Mouse (Mus musculus) monocyte, adult 5-6 weeks (primary cell): ENCODE measurements around the gene Sox1. TPM values are rescaled to one million over a fixed set of nuclear protein-coding genes. Genes with fewer than 3 reads are reported as not detected.

Experiments
- ATAC-seq: fragments of 153-309, 156-312 bp; replicated peaks from 2 replicates; pipeline ENCODE4 v1.8.0; 2017; ENCODE audit warnings: mild to moderate bottlenecking; ENCODE audit not compliant: low TSS enrichment, insufficient number of reproducible peaks, severe bottlenecking, poor library complexity, low FRiP score
- total RNA-seq: library from RNA; stranded (forward); fragments of 200-1000, 200-491, 200-594 nt; gene quantifications from 3 replicates; pipeline ENCODE4 v1.2.3, GENCODE M21; 2017

Gene Sox1
- total RNA-seq, 1 experiment from 2014 or later = not detected

DNA sequence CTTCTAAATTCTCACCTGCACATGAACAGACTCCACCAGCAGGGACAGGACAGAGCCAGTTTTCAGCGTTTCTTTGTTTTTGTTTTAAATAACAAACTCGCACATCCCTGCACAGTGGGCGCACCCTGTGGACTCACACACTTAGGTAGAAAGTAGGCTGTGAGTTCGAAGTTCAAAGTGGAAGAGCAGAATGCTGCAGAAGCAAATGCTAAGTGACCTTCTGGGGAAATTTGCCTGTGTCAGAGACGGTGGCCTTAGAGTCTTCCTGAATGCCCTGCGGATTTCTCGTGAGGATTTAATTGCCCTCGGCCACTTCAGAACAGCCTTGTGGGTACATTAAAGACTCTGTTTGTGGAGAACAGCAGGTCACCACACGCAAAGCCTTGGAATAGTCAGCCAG lies 7.6 kb downstream of the Sox1 start:
- no peak for ATAC-seq

DNA sequence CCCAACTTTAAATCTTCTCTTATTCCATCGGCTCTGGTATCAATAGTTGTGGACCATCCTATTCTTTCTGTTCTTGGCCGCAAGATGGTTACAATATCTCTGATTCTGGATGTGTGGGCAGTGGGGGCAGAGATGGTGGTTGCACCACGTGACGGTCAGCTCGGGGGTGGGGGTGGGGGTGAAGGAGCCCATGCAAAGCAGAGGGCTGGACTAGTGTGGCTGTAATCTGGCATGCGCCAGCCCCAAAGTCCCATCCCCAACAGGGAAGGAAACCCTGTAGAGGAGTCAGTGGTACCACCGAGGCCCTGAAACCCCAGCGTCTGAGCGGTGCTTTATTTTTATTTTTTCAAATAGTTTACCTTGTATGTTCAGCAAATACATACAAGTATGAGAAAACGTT lies 12.9 kb downstream of the Sox1 start:
- ATAC-seq = no peak

DNA sequence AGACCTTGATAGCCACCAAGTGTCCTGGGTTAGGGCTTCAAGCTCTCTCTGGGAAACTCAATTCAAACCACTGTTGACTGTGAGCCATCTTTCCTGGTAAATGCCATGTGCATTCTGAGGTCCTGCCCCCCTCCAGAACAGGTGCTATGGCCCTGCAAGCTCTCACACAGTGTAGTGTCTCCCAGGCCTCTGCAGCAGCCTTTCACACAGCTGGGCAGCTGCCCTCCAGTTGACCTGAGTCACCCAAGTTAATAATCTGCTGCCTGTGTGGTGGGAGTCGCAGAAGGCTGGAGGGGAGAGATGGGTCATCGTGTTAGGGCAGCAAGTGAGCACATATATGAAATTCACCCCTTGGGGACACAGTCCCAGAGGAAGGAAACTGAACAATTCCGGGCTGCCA lies 14.9 kb downstream of the Sox1 start:
- ATAC-seq = no peak

DNA sequence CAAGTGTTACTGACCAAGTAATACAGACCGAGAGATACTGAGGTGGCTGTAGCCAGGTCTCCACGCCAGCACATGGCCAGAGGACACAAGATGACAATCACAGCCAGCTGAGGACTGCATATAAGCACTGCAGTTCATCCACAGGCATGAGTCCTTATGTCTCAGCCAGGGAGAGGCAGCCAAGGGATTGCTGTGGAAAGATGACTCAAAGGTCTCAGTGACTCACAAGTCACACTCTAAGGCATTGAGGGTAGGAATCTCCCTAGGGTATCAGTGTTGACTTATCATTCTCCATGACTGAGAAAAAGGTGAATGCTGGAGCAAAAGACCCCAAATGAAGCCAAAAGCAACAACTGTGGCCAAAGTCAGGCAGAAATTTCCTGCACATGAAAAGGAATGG lies 22.0 kb downstream of the Sox1 start:
- no peak for ATAC-seq

- no peak for ATAC-seq
Observed at GRCm38 (mm10) chr8:12420537-12420936, 25.4 kb downstream of the Sox1 start.

DNA sequence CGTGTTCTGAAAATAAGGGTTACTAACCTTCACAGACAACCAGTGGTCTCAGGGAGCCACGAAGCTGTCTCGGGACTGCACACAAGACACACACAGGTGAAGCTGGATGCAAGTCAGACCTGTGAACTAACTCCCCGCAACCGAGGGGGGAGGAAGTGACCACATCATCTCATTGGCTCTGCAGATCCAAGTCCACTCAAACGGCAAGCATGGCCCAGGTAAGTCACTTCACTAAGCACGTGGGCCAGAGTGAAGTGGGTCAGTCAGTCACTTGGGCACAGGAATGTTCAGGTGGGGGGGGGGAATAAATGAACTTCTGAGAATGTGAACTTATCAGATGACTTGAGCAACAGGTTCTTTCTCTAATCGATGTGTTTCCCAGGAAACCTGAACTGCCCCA lies 30.8 kb downstream of the Sox1 start:
- no peak for ATAC-seq

DNA sequence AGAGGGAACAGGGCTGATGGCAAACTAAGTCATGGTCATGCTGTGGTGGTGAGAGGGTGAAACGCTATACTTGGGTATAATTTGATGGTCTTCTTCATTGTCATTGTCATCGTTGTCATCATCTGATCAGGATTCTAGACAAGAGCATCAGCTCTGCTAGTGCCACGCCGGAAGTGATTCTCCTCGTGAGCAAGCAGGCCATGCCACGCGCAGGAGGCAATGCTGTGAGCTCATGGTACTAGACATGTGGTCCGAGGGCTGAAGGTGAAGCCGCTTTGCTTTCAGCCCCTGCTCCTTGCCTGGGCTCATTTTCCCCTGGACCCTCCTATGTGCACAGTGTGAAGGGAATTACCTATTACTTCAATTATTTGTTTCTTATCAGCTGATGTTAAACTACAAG lies 32.3 kb downstream of the Sox1 start:
- no peak for ATAC-seq

GRCm38 (mm10) chr8:12427886-12428799 lies 33.0 kb downstream of the Sox1 start:
- no peak for ATAC-seq

DNA sequence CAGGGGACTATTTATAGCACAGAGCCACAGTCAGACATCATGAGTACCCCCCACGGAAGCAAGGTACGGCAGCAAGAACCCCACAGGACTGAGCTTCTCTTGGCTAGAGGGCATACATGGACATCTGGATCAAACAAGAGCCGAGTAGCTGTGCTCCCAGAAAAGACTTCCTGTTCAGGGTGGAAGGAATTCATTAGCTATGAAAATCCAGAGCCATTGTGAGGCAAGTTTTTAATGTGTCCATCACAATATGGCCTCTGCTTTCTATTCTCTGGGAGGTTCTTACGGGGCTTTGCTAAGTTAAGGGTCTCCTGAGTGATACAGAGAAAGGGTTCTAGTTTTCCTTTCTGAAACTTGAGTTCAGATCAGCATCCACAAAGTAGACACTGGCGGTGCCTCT lies 33.8 kb downstream of the Sox1 start:
- ATAC-seq = no peak

- no peak for ATAC-seq
Observed at GRCm38 (mm10) chr8:12429601-12430172, 34.6 kb downstream of the Sox1 start.

DNA sequence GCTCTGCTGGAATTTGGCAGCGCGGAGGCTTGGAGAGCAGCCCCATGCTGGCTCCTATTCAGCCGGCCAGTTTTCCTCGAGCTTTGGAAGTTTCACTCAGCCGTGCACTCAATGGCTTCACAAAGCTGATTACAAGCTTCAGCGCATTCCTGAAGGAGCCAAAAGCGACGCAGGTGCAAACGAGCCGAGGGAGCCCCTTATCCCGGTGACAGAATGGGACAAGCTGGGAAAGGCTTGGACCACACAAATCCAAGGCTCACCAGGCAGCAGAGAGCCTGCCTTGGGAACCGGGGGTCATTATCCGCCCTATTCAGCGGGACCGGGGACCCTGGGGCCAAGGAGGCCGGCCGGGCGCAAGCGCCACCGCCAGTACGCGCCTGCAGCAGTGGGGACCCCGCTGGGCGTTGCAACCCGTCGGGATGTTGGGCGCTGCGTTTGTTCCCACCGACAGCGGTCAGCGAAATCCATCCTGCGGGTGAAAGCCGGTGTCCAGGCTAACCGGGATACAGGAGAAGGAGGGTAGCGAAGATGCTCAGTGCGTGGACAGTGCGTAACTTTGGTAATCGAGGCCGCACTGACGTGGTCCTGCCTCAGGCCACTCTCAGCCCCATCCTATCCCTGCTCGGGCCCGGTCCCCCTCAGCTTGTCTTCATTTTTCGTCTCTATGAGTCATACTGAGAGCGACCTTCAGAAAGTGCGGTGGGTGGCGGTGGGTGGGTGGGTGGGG lies 35.2 kb downstream of the Sox1 start:
- ATAC-seq = no peak

GRCm38 (mm10) chr8:12430900-12431737 lies 36.0 kb downstream of the Sox1 start:
- ATAC-seq = no peak

DNA sequence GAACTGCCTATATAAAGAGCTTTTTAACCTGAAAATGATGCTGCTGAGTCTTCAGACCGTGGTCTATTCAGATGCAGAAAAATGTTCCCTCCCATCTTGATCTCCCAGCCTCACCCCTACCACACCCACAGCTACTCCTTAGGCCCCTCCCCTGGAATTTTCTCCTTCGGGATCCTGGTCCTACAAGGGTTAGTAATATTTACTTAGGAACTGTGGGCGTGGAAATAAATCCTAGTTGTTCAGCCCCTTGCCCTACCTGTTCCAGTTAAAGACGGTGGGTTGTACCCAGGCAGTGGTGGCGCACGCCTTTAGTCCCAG lies 36.6 kb downstream of the Sox1 start:
- no peak for ATAC-seq

DNA sequence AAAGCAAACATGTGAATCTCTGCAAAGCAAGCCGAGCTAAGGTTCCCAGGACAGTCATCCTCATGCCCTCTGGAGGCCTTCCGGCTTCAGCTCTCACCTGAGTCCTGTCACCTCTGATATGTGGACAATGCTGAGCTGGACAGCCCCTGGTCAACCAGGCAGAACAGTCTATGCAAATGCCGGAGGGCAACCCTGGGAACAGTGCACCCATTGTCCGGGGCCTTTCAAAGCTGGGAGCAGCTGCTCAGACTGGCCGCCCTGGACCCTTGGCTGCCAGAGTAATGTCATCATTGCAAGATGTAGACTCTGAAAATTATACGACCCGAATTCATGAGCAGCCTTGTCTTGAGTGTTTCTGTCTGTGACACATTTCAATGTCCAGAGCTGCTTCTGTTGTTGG lies 37.5 kb downstream of the Sox1 start:
- no peak for ATAC-seq

DNA sequence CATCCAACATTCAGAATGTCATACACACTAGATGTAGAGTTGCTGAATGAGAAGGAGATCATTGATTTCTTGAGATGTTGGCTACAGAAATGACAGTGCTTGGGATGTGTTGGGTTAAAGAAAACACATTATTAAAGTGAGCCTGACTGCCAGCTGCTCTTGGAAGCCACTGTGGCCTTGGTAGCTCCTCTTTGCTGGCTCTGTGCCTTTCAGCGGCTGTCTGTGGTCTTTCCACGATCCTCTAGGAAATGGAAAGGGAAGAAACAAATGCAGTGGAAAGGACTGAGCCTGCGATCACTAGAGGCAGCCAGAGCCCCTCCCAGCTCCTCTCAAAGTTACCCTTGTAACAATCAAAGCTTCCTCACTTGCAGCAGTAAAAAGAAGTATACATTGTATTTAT lies 39.7 kb downstream of the Sox1 start:
- ATAC-seq = no peak

GRCm38 (mm10) chr8:12438021-12438420 lies 42.9 kb downstream of the Sox1 start:
- ATAC-seq = no peak

DNA sequence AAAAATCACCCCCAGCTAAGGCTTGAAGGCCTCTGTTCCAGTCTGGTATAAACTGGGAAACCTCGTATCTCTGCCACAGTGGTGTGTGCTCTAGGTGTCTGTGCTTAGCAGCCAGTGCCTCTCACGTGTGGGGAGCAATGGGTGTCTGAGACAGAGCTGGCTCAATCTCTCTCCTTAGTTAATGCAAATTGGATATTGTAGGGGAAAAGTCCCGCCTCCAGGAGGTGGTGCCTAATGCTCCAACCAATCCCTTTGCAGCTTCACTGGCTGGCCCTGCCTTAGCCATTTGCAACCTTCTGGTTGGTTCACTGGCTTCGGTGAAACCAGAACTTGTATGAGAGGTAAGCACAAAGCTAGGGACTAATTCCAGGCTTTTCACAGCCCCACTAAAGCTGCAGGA lies 43.9 kb downstream of the Sox1 start:
- ATAC-seq = no peak

- ATAC-seq = no peak
Observed at GRCm38 (mm10) chr8:12439846-12440245, 44.8 kb downstream of the Sox1 start.

DNA sequence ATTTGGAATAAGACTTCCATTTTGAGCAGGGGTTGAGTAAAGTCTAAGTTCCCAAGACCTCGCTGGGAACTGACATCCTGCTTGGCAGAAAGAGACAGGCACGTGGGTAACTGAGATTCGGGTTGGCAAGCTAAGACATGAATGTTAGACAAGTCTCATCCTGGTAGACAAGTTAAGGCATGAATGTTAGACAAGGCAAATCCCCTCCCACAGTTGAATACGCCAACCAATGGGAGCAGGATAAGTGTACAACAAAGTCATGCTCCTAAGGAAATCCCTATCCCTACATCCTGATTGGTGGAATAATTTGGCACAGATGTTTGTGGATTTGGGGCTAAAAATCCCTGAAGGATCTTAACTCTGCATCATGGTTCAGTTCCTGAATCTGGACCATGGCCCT lies 45.9 kb downstream of the Sox1 start:
- ATAC-seq = no peak
